Mouse (Mus musculus) C3H10T1/2 (cell line): ENCODE measurements around the gene Klhl35. TPM values are rescaled to one million over a fixed set of nuclear protein-coding genes. Genes with fewer than 3 reads are reported as not detected.

Experiments
- polyA plus RNA-seq, 2 experiments: library from polyadenylated mRNA; unstranded; fragments of >200 nt; fragmentation: generic; extraction: Trizol; gene quantifications; one replicate each; pipeline ENCODE4 v1.2.1; 2012; ENCODE audit warnings: missing spikeins in 2 of 2

Klhl35 gene
- polyA plus RNA-seq = not detected

GRCm38 (mm10) chr7:99465811-99466210 is at the start of gene Klhl35:
Gene Klhl35, plus strand, starts transcription at chr7:99466004.

GRCm38 (mm10) chr7:99483271-99483923 is 17.6 kb downstream of the Klhl35 start, which contains the start of gene Rps3:
Gene Rps3, minus strand, starts transcription at chr7:99483738.

Other genes with a start within 250 kb of the Klhl35 start
- under 1 TPM; 0.57 to 0.89 TPM for gene Mogat2, start 227.4 kb upstream of the Klhl35 start, polyA plus RNA-seq
- gene Map6, start 198.6 kb upstream of the Klhl35 start, polyA plus RNA-seq = 10 to 100 TPM; 37.9 to 42.3 TPM
- 1,000 to 10,000 TPM in 1 of 2 experiments, 100 to 1,000 TPM in 1; 299 to 1,092 TPM for gene Serpinh1, start 112.8 kb upstream of the Klhl35 start, polyA plus RNA-seq
- gene Gdpd5, start 84.6 kb upstream of the Klhl35 start, polyA plus RNA-seq = 10 to 100 TPM in 1 of 2 experiments, 1 to 10 TPM in 1; 8.4 to 14.2 TPM
- gene Rps3, start 17.7 kb downstream of the Klhl35 start, polyA plus RNA-seq = 1,000 to 10,000 TPM; 2,305 to 4,015 TPM
- gene Arrb1, start 69.5 kb downstream of the Klhl35 start, polyA plus RNA-seq = 10 to 100 TPM in 1 of 2 experiments, 1 to 10 TPM in 1; 3.4 to 11.8 TPM
- not detected for gene Tpbgl, start 161.1 kb downstream of the Klhl35 start, polyA plus RNA-seq
- gene Slco2b1, start 245.3 kb downstream of the Klhl35 start, polyA plus RNA-seq = not detected